Mouse (Mus musculus) retina, postnatal 1 day (tissue): ENCODE data around the gene Ypel1.

ENCODE experiments used
- DNase-seq: peaks from one replicate; pipeline ENCODE4 v3.0.0-alpha.2; 2012

Ypel1 gene

GRCm38 (mm10) chr16:17088346-17088745 is 18.9 kb downstream of the Ypel1 start:
- no peak for DNase-seq

GRCm38 (mm10) chr16:17096938-17097337 is 27.4 kb downstream of the Ypel1 start:
- DNase-seq: no peak

- DNase-seq: no peak
Measured at GRCm38 (mm10) chr16:17102630-17103220, 33.2 kb downstream of the Ypel1 start.

- DNase-seq: no peak
Measured at GRCm38 (mm10) chr16:17104600-17104999, 35.1 kb downstream of the Ypel1 start.

- peak; percentile 91 for DNase-seq
Measured at GRCm38 (mm10) chr16:17110771-17111743, 41.6 kb downstream of the Ypel1 start, which contains the start of gene Ppil2. Gene Ppil2, minus strand, starts transcription at chr16:17111257.

- no peak for DNase-seq
Measured at GRCm38 (mm10) chr16:17117309-17117799, 47.9 kb downstream of the Ypel1 start.

GRCm38 (mm10) chr16:17121569-17121968 is 52.1 kb downstream of the Ypel1 start:
- DNase-seq: no peak

- DNase-seq: peak; percentile 66
Measured at GRCm38 (mm10) chr16:17124119-17124870, 54.8 kb downstream of the Ypel1 start.

- DNase-seq: peak; percentile 94
Measured at GRCm38 (mm10) chr16:17124871-17125520, 55.5 kb downstream of the Ypel1 start, which contains the start of gene 2610318N02Rik. Gene 2610318N02Rik, minus strand, starts transcription at chr16:17125167.

- DNase-seq: peak; percentile 72
Measured at GRCm38 (mm10) chr16:17127292-17127691, 57.8 kb downstream of the Ypel1 start.

- DNase-seq: no peak
Measured at GRCm38 (mm10) chr16:17131191-17132088, 61.9 kb downstream of the Ypel1 start.

- DNase-seq: peak; percentile 99
Measured at GRCm38 (mm10) chr16:17132089-17132905, 62.8 kb downstream of the Ypel1 start, which contains the start of gene Sdf2l1. Gene Sdf2l1, minus strand, starts transcription at chr16:17132383.

GRCm38 (mm10) chr16:17132906-17133200 is 63.4 kb downstream of the Ypel1 start:
- peak; percentile 48 for DNase-seq
